Mouse (Mus musculus) limb, embryonic 13.5 days (tissue): ENCODE results near the gene Adam20. TPM values are rescaled to one million over a fixed set of nuclear protein-coding genes. Genes with fewer than 3 reads are reported as not detected.
"Not testable (repeated sequence)": the region's sequence is repeated elsewhere in the genome, so short reads cannot be mapped to it uniquely, and the experiment has no call there.

ENCODE experiments used
- ATAC-seq: fragments of 200-750 bp; cut with Nextera tagmentation; 2 replicates; pipeline ENCODE4 v1.8.0; 2017; ENCODE audit warnings: low read depth, moderate number of reproducible peaks, moderate TSS enrichment; ENCODE audit not compliant: low FRiP score
- H3K27ac ChIP-seq: fragments of 300-500 bp; sonication (generic); 2 replicates; pipeline ENCODE4 v1.5.1; 2015; ENCODE audit warnings: inconsistent platforms, mild to moderate bottlenecking, moderate library complexity
- H3K27me3 ChIP-seq: fragments of 300-500 bp; sonication (generic); 2 replicates; pipeline ENCODE4 v1.6.1; 2015; ENCODE audit warnings: mild to moderate bottlenecking, inconsistent platforms
- H3K36me3 ChIP-seq: fragments of 300-500 bp; sonication (generic); 2 replicates; pipeline ENCODE4 v1.6.1; 2015; ENCODE audit warnings: inconsistent platforms, mild to moderate bottlenecking, moderate library complexity
- H3K4me1 ChIP-seq: fragments of 300-500 bp; sonication (generic); 2 replicates; pipeline ENCODE4 v1.6.1; 2015; ENCODE audit warnings: inconsistent platforms
- H3K4me2 ChIP-seq: fragments of 300-500 bp; sonication (generic); replicated peaks from 2 replicates; pipeline ENCODE4 v1.6.1; 2015; ENCODE audit warnings: inconsistent platforms, mild to moderate bottlenecking, moderate library complexity
- H3K4me3 ChIP-seq: fragments of 300-500 bp; sonication (generic); 2 replicates; pipeline ENCODE4 v1.5.1; 2015; ENCODE audit warnings: moderate library complexity, mild to moderate bottlenecking, inconsistent platforms
- H3K9ac ChIP-seq: fragments of 300-500 bp; sonication (generic); 2 replicates; pipeline ENCODE4 v1.6.1; 2015; ENCODE audit warnings: mild to moderate bottlenecking, inconsistent platforms
- H3K9me3 ChIP-seq: fragments of 300-500 bp; sonication (generic); 2 replicates; pipeline ENCODE4 v1.6.1; 2016; ENCODE audit warnings: inconsistent platforms
- WGBS: fragments of 180-500 bp; shearing (Covaris S2); methylation state at CpG from one replicate; pipeline ENCODE4 v1.1.7; 2015; 5-methylcytosine and 5-hydroxymethylcytosine counted together
- polyA plus RNA-seq: library from polyadenylated mRNA; unstranded; fragments of >200 nt; fragmentation: Nextera tagmentation; extraction: Ambion mirVana; gene quantifications from 2 replicates; pipeline ENCODE4 v1.2.1, GENCODE M21; 2015

Gene Adam20
- polyA plus RNA-seq: not detected in 2 replicates

- not testable (repeated sequence) for H3K36me3 ChIP-seq, H3K27me3 ChIP-seq, ATAC-seq, H3K27ac ChIP-seq, H3K4me3 ChIP-seq, H3K9me3 ChIP-seq, H3K4me2 ChIP-seq, H3K4me1 ChIP-seq, H3K9ac ChIP-seq
- WGBS: 63% methylated on average over 1 of the region's 1 CpGs
These were observed at the start of gene Adam20 for GRCm38 (mm10) chr8:40792973-40793372. Gene Adam20, plus strand, starts transcription at chr8:40793273.

- not testable (repeated sequence) for H3K9ac ChIP-seq, H3K27me3 ChIP-seq, H3K27ac ChIP-seq, H3K9me3 ChIP-seq, H3K4me3 ChIP-seq, H3K36me3 ChIP-seq, ATAC-seq, H3K4me2 ChIP-seq, H3K4me1 ChIP-seq
- 64% methylated on average over 1 of the region's 1 CpGs for WGBS
These were observed 41.2 kb upstream of the Adam20 start, which contains the start of gene Adam25 for GRCm38 (mm10) chr8:40751908-40752307. Gene Adam25, plus strand, starts transcription at chr8:40752208.

GRCm38 (mm10) chr8:40783320-40783719 lies 9.8 kb upstream of the Adam20 start:
- no peak overlapping the region for H3K27ac ChIP-seq
- no peaks in the 10 kb centered on the region for H3K9me3 ChIP-seq
- H3K9ac ChIP-seq: no peak overlapping the region
- no peak overlapping the region for H3K4me3 ChIP-seq
- no peaks in the 10 kb centered on the region for H3K36me3 ChIP-seq
- peak; percentile 67 for ATAC-seq
- H3K4me2 ChIP-seq: no peak overlapping the region
- H3K4me1 ChIP-seq: peaks cover 10% of the 10 kb centered on the region; the same call in 1 of the 2 replicates
- no peaks in the 10 kb centered on the region for H3K27me3 ChIP-seq

GRCm38 (mm10) chr8:40803379-40804079 lies 10.5 kb downstream of the Adam20 start:
- Histone ChIP-seq H3K4me3 (no peak overlapping the region), H3K9ac (no peak overlapping the region), H3K27me3 (no peaks in the 10 kb centered on the region), H3K9me3 (no peaks in the 10 kb centered on the region), H3K4me1 (no peaks in the 10 kb centered on the region), H3K4me2 (no peak overlapping the region), H3K27ac (no peak overlapping the region), H3K36me3 (no peaks in the 10 kb centered on the region)
- ATAC-seq: no peak
- 80% methylated on average over 2 of the region's 2 CpGs for WGBS

Other genes starting within 250 kb of the Adam20 start
- not detected in 2 replicates for gene Adam24, start 118.2 kb upstream of the Adam20 start, polyA plus RNA-seq
- gene Adam25, start 41.1 kb upstream of the Adam20 start, polyA plus RNA-seq: not detected in 2 replicates
- not detected in 2 replicates for gene Adam39, start 29.7 kb downstream of the Adam20 start, polyA plus RNA-seq